Mouse (Mus musculus): ENCODE data around the gene Pacsin3.
"Not testable (repeated sequence)": the region's sequence is repeated elsewhere in the genome, so short reads cannot be mapped to it uniquely, and the experiment has no call there.

DNA sequence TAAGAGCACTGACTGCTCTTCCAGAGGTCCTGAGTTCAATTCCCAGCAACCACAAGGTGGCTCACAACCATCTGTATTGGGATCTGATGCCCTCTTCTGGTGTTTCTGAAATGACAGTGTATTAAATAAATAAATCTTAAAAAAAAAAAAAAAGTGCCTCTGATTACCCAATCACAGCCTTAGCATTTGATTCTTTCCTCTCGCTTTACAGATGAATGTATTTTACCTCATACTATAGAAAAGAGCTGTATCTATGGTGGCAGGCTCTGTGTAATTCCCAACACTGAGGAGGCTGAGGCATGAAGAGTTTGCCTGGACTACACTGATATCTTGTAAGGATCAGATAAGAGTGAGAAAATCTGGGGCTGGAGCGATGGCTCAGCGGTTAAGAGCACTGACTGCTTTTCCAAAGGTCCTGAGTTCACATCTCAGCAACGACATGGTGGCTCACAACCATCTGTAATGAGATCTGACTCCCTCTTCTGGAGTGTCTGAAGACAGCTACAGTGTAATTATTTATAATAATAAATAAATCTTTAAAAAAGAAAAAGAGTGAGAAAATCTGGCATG lies 18.2 kb upstream of the Pacsin3 start:
- not testable (repeated sequence) for TF ChIP-seq CTCF (IDR thresholded peaks at IDR 0.05; ENCODE audit: low read depth, low read length); GATA1 (IDR thresholded peaks at IDR 0.05; ENCODE audit: borderline replicate concordance, low read length); TAL1 (conservative IDR thresholded peaks at IDR 0.05; ENCODE audit: low read depth, low read length)
